Mouse (Mus musculus) liver, adult 2 months (tissue): Measurements from ENCODE around the gene Emc8.

Experiments used
- CTCF ChIP-seq: fragments of 200-500 bp; IDR thresholded peaks from 2 replicates; pipeline ENCODE4 v1.5.1; 2011; ENCODE audit warnings: low read depth, low read length, control low read depth
- POLR2A ChIP-seq: fragments of 200-500 bp; IDR thresholded peaks from 2 replicates; pipeline ENCODE4 v1.6.1; 2011; ENCODE audit warnings: low read length, control low read depth; ENCODE audit not compliant: insufficient read depth; ENCODE audit errors: extremely low read depth

GRCm38 (mm10) chr8:120686576-120686975 is 18.2 kb upstream of the Emc8 start:
- no peak for TF ChIP-seq CTCF
- no peak for TF ChIP-seq POLR2A
